Mouse (Mus musculus) gastrocnemius, adult 2 months (tissue): ENCODE results near the gene Liph. TPM values are rescaled to one million over a fixed set of nuclear protein-coding genes. Genes with fewer than 3 reads are reported as not detected.
"Not testable (repeated sequence)": the region's sequence is repeated elsewhere in the genome, so short reads cannot be mapped to it uniquely, and the experiment has no call there.

ENCODE experiments used
- DNase-seq: peaks from one replicate; pipeline ENCODE4 v3.0.0; 2022
- H3K27ac ChIP-seq: fragments of 200-600 bp; 2 replicates; pipeline ENCODE4 v1.8.1; 2022; ENCODE audit warnings: mild to moderate bottlenecking
- H3K4me3 ChIP-seq: fragments of 200-600 bp; 2 replicates; pipeline ENCODE4 v1.8.1; 2022; ENCODE audit warnings: mild to moderate bottlenecking, moderate library complexity
- CTCF ChIP-seq: fragments of 200-600 bp; IDR thresholded peaks from 2 replicates; pipeline ENCODE4 v1.8.1; 2022; ENCODE audit warnings: antibody characterized with exemption, mild to moderate bottlenecking, moderate library complexity
- intact Hi-C: fragments of 180-260 bp; cut with DNase I; formaldehyde crosslinking; loops from one replicate; pipeline ENCODE4 v1.15.1; 2025
- total RNA-seq, 2 experiments: library from RNA; stranded (reverse); gene quantifications; 2 replicates each; pipeline ENCODE4 v1.2.3; 2021

Gene Liph
- total RNA-seq, 2 experiments from 2014 or later, result not detected

- no peak for DNase-seq
- Histone ChIP-seq H3K4me3 (no peak overlapping the region), H3K27ac (no peak overlapping the region)
- intact Hi-C loops, result no loop called here
- TF ChIP-seq CTCF, result no peak
Observed at GRCm38 (mm10) chr16:21965576-21965975, 29.9 kb downstream of the Liph start.

DNA sequence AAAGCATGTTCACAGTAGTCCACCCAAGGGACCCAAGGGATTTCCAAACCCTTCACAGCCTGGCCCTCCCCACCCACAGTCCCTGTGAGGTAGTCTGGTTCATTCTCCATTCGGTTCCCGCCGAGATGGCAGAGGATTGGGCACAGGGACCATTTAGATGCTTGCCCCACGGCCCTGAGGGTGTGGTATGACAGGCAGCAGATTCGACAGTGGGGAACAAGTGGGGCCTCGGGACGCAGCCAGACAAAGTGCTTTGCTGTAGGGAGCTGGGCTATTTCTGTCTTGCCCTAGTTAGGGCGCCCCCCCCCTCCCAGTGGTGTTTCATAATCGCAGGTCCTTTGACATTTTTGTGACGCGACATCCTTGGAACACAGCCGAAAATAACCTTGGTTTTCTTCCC, 39.9 kb downstream of the Liph start:
- peak overlapping the region; percentile 68 for H3K27ac ChIP-seq
- H3K4me3 ChIP-seq, result peak overlapping the region; percentile 30; the same call in 1 of the 2 replicates
- intact Hi-C loops, result no loop called here
- peak; percentile 68 for DNase-seq
- TF ChIP-seq CTCF, result no peak

DNA sequence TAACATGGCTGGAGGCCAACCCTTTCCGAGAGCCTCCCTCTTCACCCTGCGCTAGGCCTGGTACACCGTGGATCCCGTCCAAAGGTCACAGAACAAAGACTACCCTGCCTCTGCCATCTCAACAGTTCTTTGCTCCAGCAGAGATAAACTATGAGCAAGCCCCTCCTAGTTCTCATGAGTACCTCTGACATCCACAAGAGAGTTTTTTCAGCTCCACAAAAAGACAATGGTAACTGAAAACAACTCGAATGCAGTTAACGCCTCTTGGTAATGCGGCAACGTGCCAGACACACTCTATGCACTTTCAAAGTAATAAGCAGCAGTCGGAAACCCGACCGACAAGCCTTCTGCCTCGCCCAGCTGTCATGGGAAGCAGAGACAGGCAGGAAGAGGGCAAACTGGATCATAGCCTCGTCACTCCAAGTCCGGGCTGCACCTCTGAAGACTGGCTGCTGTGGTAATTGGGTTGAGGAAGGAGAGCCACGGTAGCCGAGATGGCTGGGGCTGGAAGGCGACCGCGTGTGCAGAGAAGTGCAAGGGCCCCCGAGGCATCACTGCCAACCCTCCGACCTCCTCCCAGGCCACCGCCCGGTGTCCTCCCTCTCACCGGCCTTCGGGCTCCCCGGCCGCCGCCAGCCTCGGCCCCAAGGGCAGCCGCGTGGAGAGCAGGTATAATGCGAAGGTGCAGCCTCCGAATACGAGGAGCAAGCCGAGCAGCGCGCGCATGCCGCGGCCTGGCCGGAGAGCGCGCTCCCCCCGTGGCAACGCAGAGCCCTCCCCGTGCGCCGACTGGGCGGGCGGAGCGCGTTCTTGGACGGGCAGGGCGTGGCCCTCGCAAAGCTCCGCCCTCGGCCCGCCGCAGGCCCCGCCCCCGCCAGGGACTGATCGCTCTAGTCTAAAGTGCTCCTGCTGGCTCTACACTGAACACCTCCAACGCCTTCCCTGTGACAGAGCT, 48.4 kb downstream of the Liph start, which contains the start of gene Tmem41a:
Gene Tmem41a, minus strand, starts transcription at position 792 of the 955 bp plus-strand sequence.
- DNase-seq, result peak; percentile 93
- Histone ChIP-seq H3K4me3 (peak within 1 kb of the TSS; percentile 85), H3K27ac (peak within 1 kb of the TSS; percentile 91)
- no peak for TF ChIP-seq CTCF
- intact Hi-C loops, result loop anchor here (5.0 kb wide), 1 partner anchor 60 kb away; the partner anchor contains the start of gene Senp2

GRCm38 (mm10) chr16:21928471-21928870, 67.0 kb downstream of the Liph start:
- Histone ChIP-seq H3K27ac (no peak overlapping the region), H3K4me3 (no peak overlapping the region)
- intact Hi-C loops, result no loop called here
- no peak for TF ChIP-seq CTCF
- no peak for DNase-seq

- TF ChIP-seq CTCF, result no peak
- DNase-seq, result no peak
- H3K27ac ChIP-seq, result no peak overlapping the region
- no peak overlapping the region for H3K4me3 ChIP-seq
- intact Hi-C loops, result no loop called here
Observed at GRCm38 (mm10) chr16:21916681-21917080, 78.8 kb downstream of the Liph start.

GRCm38 (mm10) chr16:21913347-21913746, 82.1 kb downstream of the Liph start:
- TF ChIP-seq CTCF, result no peak
- Histone ChIP-seq H3K4me3 (no peak overlapping the region), H3K27ac (no peak overlapping the region)
- no peak for DNase-seq
- intact Hi-C loops, result no loop called here

GRCm38 (mm10) chr16:21908906-21909305, 86.6 kb downstream of the Liph start:
- H3K4me3 ChIP-seq, intact Hi-C loops, DNase-seq, H3K27ac ChIP-seq: not testable (repeated sequence)

DNA sequence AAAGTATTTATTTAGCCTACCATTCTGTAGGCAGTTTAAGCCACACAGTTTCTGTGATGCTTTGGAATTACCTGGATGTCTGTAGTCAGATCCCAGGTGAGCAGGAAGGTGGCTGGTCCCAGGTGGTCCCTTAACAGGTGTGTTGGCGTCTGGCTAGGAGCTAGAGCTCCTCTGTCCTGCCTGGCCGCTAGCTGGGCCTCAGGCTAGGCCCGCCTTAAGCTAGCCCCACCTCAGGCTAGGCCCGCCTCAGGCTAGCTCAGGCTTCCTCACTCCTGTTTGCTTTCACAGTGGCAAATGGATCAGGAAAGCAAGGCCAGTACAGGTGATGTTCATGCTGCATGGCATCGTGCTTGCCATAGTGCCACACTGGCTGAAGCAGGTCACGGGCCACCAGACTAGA, 88.6 kb downstream of the Liph start:
- no peak for TF ChIP-seq CTCF
- H3K27ac ChIP-seq, result no peak overlapping the region
- H3K4me3 ChIP-seq, result no peak overlapping the region
- intact Hi-C loops, result no loop called here
- DNase-seq, result no peak

- intact Hi-C loops, result no loop called here
- no peak for TF ChIP-seq CTCF
- no peak for DNase-seq
Observed at GRCm38 (mm10) chr16:21905996-21906395, 89.5 kb downstream of the Liph start.

DNA sequence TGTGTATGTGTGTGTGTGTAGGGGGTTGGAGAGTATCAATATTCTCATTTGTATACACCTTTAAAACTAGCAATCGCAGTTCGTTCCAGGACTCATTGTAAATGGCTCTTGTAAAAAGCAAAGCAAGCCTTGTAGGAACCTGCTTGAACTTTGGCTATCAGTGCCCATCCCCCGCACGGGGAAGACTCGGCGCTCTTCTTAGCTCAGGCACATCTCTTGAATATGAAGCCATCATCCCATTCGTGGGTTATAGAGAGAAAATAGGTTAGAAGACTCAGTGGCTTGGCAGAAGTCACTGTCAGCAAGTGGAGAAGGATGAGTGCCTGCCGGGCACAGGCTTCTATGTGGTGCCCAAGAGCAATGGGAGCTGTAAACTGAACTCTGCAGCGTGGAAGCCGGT, 90.8 kb downstream of the Liph start:
- intact Hi-C loops, result no loop called here
- no peak for TF ChIP-seq CTCF

More at GRCm38 (mm10) chr16:21905996-21906395, 89.5 kb downstream of the Liph start:
- no peak overlapping the region for H3K4me3 ChIP-seq
- H3K27ac ChIP-seq, result no peak overlapping the region

More for the DNA sequence above, 90.8 kb downstream of the Liph start:
- no peak overlapping the region for H3K4me3 ChIP-seq
- H3K27ac ChIP-seq, result no peak overlapping the region
- DNase-seq, result no peak

Other genes with a start within 250 kb of the Liph start
- 1 to 10 TPM; 5.7 to 6.8 TPM for gene Ehhadh, start 207.9 kb downstream of the Liph start, total RNA-seq
- gene Map3k13, start 201.3 kb downstream of the Liph start, total RNA-seq, result under 1 TPM; 0.70 to 0.74 TPM
- gene Tmem41a, start 48.1 kb downstream of the Liph start, total RNA-seq, result 1 to 10 TPM; 3.6 to 4.9 TPM
- gene Senp2, start 13.8 kb upstream of the Liph start, total RNA-seq, result 10 to 100 TPM; 31.2 to 31.5 TPM
- gene Igf2bp2, start 167.6 kb upstream of the Liph start, total RNA-seq, result 1 to 10 TPM; 1.3 to 5.2 TPM